Mouse (Mus musculus): ENCODE data around the gene Tmem220. TPM values are rescaled to one million over a fixed set of nuclear protein-coding genes. Genes with fewer than 3 reads are reported as not detected.

The Tmem220 gene
- polyA plus RNA-seq, 1 experiment, result 7.4 TPM

DNA sequence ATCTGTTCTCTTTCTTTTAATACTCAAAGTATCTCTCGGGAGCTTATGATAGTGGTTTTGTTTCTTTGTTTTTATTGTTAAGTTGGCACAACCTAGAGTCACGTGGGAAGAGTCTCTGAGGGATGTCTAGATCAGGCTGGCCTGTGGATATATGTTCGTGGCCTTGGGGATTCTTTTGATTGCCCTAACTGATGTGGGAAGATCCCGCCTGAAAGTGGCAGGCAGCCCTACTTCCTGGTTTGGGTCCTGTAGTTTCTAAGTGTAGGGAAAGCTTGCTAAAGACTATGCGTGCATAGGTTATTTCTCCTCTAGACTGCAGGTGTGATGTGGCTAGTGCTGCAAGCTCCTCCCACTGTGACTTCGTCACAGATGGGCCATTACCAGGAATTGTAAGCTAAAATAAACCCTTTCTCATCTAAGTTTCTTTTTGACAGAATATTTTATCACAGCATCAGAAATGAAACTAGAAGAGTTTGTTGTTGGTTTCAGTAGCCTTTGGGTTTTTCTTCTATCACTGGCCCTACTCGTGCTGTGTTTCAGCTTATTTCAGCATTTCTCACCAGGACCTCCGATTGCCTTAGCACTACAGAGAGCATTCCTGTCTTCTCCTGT is 29.9 kb downstream of the Tmem220 start:
- DNase-seq (ENCODE audit: low spot score), result no peak

GRCm38 (mm10) chr11:67061311-67061710 is 36.4 kb downstream of the Tmem220 start:
- DNase-seq (ENCODE audit: low spot score), result no peak

DNA sequence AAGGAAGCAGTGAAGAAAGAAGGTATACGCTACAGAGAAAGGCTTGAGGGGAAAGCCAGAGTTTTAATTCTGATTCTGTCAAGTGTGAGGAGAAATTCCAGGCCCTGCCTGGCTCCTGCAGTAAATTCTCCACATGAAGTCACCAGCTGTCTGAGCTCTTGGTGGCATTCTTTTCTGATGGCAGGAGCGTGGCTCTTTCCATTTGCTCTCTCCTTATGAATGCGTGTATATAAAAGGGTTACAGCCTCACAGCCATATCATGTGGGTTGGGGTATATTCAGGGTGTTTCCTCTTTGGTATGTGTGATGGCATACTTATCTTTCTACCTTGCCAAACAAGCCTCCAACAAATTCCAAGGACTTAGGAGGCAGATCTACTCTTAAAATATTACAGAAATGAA is 37.8 kb downstream of the Tmem220 start:
- no peak for DNase-seq (ENCODE audit: low spot score)

DNA sequence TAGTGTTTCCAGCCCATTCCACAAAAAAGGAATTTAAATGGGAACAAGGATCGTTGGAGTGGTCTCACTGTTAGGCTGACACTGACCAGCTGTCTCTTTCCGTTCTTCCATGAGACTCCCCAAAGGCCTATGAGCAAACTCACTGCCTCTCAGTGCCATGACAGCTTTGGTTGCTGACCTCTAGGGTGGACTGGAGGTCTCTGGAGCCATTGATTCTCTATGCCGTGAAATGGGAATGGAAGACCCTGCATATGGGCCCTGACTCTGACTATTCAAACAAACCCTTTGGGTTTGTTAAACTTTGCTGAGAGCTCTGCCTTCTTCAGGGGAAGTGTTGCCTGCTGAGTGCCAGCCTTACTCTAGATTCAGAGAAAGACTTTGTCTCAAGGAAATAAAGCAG is 42.8 kb downstream of the Tmem220 start:
- DNase-seq (ENCODE audit: low spot score), result no peak

GRCm38 (mm10) chr11:67072615-67073130 is 47.7 kb downstream of the Tmem220 start:
- no peak for DNase-seq (ENCODE audit: low spot score)

GRCm38 (mm10) chr11:67075036-67075435 is 50.1 kb downstream of the Tmem220 start:
- no peak for DNase-seq (ENCODE audit: low spot score)

- DNase-seq (ENCODE audit: low spot score), result no peak
These were observed 51.8 kb downstream of the Tmem220 start for GRCm38 (mm10) chr11:67076781-67077180.

GRCm38 (mm10) chr11:67077435-67077834 is 52.5 kb downstream of the Tmem220 start:
- DNase-seq (ENCODE audit: low spot score), result no peak

- DNase-seq (ENCODE audit: low spot score), result no peak
These were observed 53.0 kb downstream of the Tmem220 start, which contains the start of gene Myh3 for GRCm38 (mm10) chr11:67078000-67078399. TSS of gene Myh3 (plus strand) at chr11:67078300.

- no peak for DNase-seq (ENCODE audit: low spot score)
These were observed 53.9 kb downstream of the Tmem220 start for GRCm38 (mm10) chr11:67078888-67079287.

DNA sequence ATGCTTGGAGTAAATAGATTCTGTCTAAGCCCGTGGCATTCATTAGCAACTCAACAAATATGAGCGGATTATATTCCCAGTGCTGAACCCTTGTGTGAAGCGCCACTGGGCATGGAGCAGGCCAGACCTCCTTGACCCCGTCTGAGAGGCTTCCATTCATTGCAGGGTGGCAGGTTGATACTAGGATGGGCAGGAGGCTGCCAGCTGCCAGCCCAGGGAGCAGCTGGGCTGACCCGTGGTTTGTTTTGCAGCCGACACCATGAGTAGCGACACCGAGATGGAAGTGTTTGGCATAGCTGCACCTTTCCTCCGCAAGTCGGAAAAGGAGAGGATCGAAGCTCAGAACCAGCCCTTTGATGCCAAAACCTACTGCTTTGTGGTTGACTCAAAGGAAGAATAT is 54.8 kb downstream of the Tmem220 start:
- no peak for DNase-seq (ENCODE audit: low spot score)

- no peak for DNase-seq (ENCODE audit: low spot score)
These were observed 55.2 kb downstream of the Tmem220 start for GRCm38 (mm10) chr11:67080168-67080567.

DNA sequence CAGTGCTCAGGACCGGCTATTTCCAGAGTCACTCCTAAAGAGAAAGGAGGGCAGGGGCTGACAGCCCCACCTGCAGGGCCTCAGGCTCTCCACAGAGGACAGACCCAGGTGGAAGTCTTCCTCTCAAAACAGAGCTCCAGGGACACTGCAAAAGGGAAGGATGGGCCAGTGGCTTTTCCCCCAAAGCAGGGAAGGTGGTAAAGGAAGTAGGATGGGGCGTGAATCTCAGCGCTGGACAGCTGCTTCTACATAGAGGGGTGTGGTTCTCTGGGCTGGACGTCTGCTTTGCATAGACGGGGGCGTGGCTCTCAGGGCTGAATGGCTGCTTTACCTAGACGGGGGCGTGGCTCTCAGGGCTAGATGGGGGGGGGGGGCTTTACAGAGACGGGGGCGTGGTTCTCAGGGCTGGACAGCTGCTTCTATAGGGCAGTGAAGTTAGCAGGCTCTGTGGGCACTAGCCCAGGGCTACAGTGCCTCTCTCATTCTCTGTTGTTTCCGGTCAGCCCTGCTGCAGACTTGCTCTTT is 56.2 kb downstream of the Tmem220 start:
- DNase-seq (ENCODE audit: low spot score), result no peak

DNA sequence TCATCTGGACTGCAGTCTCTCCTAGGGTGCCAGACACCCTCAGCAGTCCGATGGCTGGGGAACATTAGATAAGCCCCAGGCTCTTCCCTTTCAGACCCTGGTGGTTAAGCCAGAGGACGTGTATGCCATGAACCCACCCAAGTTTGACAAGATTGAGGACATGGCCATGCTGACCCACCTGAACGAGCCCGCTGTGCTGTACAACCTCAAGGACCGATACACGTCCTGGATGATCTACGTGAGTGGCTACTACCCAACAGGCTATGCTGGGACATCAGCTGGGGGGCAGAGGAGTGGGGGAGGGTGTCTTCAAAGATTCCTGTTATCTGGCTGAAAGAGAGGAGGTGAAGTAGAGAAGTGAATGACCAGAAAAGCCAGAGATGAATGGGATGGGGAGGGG is 57.2 kb downstream of the Tmem220 start:
- DNase-seq (ENCODE audit: low spot score), result no peak

DNA sequence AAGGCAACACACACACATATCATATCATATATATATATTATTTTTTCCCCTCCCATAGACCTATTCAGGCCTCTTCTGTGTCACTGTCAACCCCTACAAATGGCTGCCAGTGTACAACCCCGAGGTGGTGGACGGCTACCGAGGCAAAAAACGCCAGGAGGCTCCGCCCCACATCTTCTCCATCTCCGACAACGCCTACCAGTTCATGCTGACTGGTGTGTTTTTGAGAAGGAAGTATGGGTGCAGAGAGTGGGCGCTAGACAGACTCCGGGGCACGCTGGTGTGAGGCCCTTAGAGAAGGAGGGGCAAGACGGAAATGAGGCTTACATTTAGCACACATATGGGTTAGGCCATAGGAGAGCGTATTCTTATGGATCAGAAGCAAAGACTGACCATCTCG is 57.8 kb downstream of the Tmem220 start:
- no peak for DNase-seq (ENCODE audit: low spot score)

DNA sequence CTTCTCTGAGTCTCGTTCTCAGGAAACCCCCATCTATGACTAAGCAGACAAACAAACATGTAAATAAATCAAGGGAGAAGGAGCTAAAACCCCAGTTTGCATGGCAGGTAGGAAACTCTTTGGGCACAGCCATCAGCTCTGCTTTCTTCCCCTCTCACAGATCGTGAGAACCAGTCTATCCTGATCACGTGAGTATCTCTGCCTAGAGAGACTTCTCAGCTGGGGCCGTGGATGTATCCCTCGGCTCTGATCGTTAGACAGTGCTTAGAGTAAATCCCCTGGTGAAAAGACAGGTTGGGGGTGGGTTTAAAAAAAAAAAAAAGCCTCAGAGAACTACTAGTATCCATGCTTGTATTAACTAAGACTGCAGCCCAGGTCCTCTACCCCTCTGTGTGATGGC is 58.3 kb downstream of the Tmem220 start:
- DNase-seq (ENCODE audit: low spot score), result no peak

- DNase-seq (ENCODE audit: low spot score), result no peak
These were observed 58.9 kb downstream of the Tmem220 start for GRCm38 (mm10) chr11:67083712-67084340.

Other genes starting within 250 kb of the Tmem220 start
- 0.28 and 0.35 TPM in 2 replicates for gene Pirt, start 113.2 kb upstream of the Tmem220 start, polyA plus RNA-seq (2012; rRNA removed)
- 98.6 and 128 TPM in 2 replicates for gene Tmem238l, start 68.5 kb upstream of the Tmem220 start, polyA plus RNA-seq (2012; rRNA removed)
- 32.9 and 37.5 TPM in 2 replicates for gene Adprm, start 27.4 kb downstream of the Tmem220 start, polyA plus RNA-seq (2012; rRNA removed)
- gene Sco1, start 27.5 kb downstream of the Tmem220 start, polyA plus RNA-seq (2012; rRNA removed), result 7.0 and 7.7 TPM in 2 replicates
- not detected in 2 replicates for gene Myh3, start 53.1 kb downstream of the Tmem220 start, polyA plus RNA-seq (2012; rRNA removed)
- gene Myh2, start 145.9 kb downstream of the Tmem220 start, polyA plus RNA-seq (2012; rRNA removed), result 2.0 and 2.9 TPM in 2 replicates
- gene Myh1, start 174.9 kb downstream of the Tmem220 start, polyA plus RNA-seq (2012; rRNA removed), result 0.08 and 0.10 TPM in 2 replicates
- 0.01 TPM in 1 of 2 replicates, not detected in the other for gene Myh4, start 212.9 kb downstream of the Tmem220 start, polyA plus RNA-seq (2012; rRNA removed)

All from urinary bladder, adult 2 months (tissue).